Mouse (Mus musculus) kidney, postnatal 36 days (tissue): ENCODE data around the gene Klk13.

Source experiments
- DNase-seq, 2 experiments: peaks; one replicate each; pipeline ENCODE4 v3.0.0; 2021 to 2022; ENCODE audit warnings: mixed read lengths in 2 of 2

Gene Klk13

GRCm38 (mm10) chr7:43772901-43773300, 60.5 kb downstream of the Klk13 start:
- no peak for DNase-seq

DNA sequence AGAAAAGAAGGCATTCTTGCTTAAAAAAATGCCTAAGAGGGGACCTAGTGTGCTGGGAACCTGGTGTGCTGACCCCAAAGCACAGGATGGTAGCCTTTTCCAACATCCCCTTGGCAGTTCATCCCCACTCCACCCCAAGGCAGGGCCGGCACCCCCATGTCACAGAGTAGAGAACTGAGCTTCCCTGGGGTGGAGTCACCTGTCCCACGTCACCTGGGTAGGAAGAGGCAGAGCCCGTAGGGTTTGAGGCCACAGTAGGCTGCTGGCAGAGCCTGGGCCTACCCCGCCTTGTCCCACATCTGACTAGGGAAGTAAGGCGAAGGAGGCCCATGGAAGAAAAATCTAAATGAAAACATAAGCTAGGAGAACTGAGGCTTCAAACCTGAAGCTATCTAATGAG, 62.0 kb downstream of the Klk13 start, which contains the start of gene Klk11:
Gene Klk11 (plus strand): TSS at position 241 of the 400 bp plus-strand sequence.
- no peak for DNase-seq

- DNase-seq: no peak
Measured at GRCm38 (mm10) chr7:43774802-43775201, 62.4 kb downstream of the Klk13 start.

GRCm38 (mm10) chr7:43775311-43776057, 63.1 kb downstream of the Klk13 start:
- no peak for DNase-seq

DNA sequence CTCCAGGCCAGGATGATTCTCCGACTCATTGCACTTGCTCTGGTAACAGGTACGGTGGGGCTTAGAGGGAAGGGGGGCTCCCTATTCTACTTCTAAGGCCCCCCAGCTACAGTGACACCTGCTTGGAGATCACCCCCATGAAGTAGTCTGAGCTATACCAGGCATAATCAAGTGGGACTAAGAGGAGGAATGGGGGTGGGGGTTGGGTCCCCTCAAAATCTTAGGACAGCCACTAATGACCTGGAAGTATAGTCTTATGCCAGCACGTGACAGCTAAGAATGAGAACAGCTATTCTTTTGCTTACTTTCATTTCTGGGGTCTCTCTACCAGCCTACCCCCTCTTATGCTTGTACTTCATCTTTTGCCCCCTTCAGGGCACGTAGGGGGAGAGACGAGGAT, 64.1 kb downstream of the Klk13 start:
- no peak for DNase-seq
